Mouse (Mus musculus) hindbrain, embryonic 13.5 days (tissue): ENCODE data around the gene Camk2g. TPM values are rescaled to one million over a fixed set of nuclear protein-coding genes. Genes with fewer than 3 reads are reported as not detected.

Source experiments
- ATAC-seq: fragments of 200-750 bp; cut with Nextera tagmentation; 2 replicates; pipeline ENCODE4 v1.8.0; 2017; ENCODE audit warnings: moderate TSS enrichment; ENCODE audit not compliant: low FRiP score
- H3K27ac ChIP-seq: fragments of 300-500 bp; sonication (generic); 2 replicates; pipeline ENCODE4 v1.5.1; 2015; ENCODE audit warnings: inconsistent platforms, mild to moderate bottlenecking, moderate library complexity
- H3K27me3 ChIP-seq: fragments of 300-500 bp; sonication (generic); 2 replicates; pipeline ENCODE4 v1.6.1; 2015; ENCODE audit warnings: mild to moderate bottlenecking, inconsistent platforms
- H3K36me3 ChIP-seq: fragments of 300-500 bp; sonication (generic); 2 replicates; pipeline ENCODE4 v1.6.1; 2015; ENCODE audit warnings: mild to moderate bottlenecking, inconsistent platforms
- H3K4me1 ChIP-seq: fragments of 300-500 bp; sonication (generic); replicated peaks from 2 replicates; pipeline ENCODE4 v1.6.1; 2015; ENCODE audit warnings: inconsistent platforms
- H3K4me2 ChIP-seq: fragments of 300-500 bp; sonication (generic); 2 replicates; pipeline ENCODE4 v1.6.1; 2015; ENCODE audit warnings: inconsistent platforms, mild to moderate bottlenecking, moderate library complexity
- H3K4me3 ChIP-seq: fragments of 300-500 bp; sonication (generic); 2 replicates; pipeline ENCODE4 v1.5.1; 2015; ENCODE audit warnings: mild to moderate bottlenecking, inconsistent platforms
- H3K9ac ChIP-seq: fragments of 300-500 bp; sonication (generic); 2 replicates; pipeline ENCODE4 v1.6.1; 2015; ENCODE audit warnings: mild to moderate bottlenecking, inconsistent platforms
- H3K9me3 ChIP-seq: fragments of 300-500 bp; sonication (generic); 2 replicates; pipeline ENCODE4 v1.6.1; 2016; ENCODE audit warnings: inconsistent platforms
- WGBS: fragments of 180-500 bp; shearing (Covaris S2); methylation state at CpG from one replicate; pipeline ENCODE4 v1.1.7; 2015; 5-methylcytosine and 5-hydroxymethylcytosine counted together
- polyA plus RNA-seq: library from polyadenylated mRNA; unstranded; fragments of >200 nt; fragmentation: Nextera tagmentation; extraction: Ambion mirVana; gene quantifications from 2 replicates; pipeline ENCODE4 v1.2.1, GENCODE M21; 2015

The Camk2g gene
- polyA plus RNA-seq, 1 experiment from 2014 or later, result 116 TPM

DNA sequence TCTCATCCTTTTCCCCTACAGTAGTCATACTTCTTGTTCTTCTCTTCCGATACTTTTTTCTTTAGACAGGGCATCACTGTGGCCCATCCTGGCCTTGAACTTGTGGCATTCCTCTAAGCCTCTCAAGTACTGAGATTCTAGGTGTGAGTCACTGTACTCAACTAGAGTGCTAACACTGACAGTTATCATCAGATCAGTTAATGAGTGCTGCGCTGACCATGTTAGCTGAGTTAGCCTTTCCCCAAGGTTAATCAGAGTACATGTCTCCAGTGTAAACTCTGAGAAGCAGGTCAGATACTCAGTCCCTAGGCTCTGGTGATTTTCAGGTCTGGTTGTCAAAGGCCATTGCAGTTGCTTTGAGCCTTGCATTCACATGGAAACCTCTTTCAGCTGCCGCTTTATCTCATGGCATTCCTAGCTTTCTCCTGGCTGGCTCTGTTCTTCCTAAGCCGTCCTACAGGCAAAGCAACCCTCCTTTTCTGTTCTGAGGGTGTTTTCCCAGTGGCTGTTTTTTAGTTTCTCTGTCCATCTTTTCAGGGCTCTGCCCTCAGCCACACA is 44.3 kb downstream of the Camk2g start:
- 94% methylated on average over 4 of the region's 4 CpGs for WGBS
- no peak for ATAC-seq
- H3K4me1 ChIP-seq, result 0 out of 2 replicates have a peak, but pooled peaks cover 2% of the 10 kb centered on the region

DNA sequence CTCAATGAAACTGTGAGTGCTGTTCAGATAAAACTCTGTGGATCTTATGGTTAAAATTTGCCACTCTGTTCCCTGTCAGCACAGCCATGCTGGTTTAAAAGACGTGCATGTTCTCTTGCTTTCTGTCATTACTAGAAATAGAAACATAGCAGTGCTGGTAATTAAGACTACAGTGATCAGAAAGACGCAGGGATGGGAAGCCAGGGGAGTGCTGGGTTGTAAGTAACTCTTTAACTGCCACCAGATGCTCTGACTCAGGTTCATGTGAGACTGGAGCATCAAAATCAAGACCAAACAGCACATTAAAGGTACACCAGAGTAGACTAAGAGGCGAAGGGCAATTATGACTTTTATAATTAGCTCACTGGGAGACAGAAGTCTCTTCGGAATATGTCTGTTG is 45.5 kb downstream of the Camk2g start:
- Histone ChIP-seq H3K36me3 (peaks cover 43% of the 10 kb centered on the region), H3K4me3 (no peak overlapping the region)
- ATAC-seq, result no peak

More for the DNA sequence above, 44.3 kb downstream of the Camk2g start:
- no peaks in the 10 kb centered on the region for H3K9me3 ChIP-seq
- H3K4me3 ChIP-seq, result no peak overlapping the region
- no peaks in the 10 kb centered on the region for H3K27me3 ChIP-seq
- peaks cover 43% of the 10 kb centered on the region for H3K36me3 ChIP-seq
- no peak overlapping the region for H3K4me2 ChIP-seq
- H3K9ac ChIP-seq, result no peak overlapping the region
- no peak overlapping the region for H3K27ac ChIP-seq

DNA sequence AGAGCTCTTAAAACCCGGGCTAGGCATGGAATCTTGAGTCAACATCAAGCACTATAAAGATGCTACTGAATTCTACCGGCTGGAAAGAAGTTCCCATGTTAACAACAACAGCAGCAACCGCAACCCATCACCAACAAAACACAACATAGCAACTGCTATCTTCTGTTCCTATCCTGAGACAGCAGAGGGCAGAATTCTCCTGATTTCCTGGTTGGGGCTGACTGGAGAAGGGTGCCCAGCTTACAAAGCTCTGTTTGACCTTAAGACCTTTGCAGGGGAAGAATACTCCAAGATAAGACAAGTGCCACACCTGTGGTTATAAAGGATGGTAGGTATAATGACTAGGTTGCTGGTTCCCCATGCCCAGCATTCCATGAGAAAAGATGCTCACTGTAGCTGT is 47.0 kb downstream of the Camk2g start:
- Histone ChIP-seq H3K9ac (no peak overlapping the region), H3K27me3 (no peaks in the 10 kb centered on the region), H3K9me3 (no peaks in the 10 kb centered on the region), H3K4me3 (no peak overlapping the region), H3K4me1 (0 out of 2 replicates have a peak, but pooled peaks cover 2% of the 10 kb centered on the region), H3K4me2 (no peak overlapping the region), H3K36me3 (peaks cover 46% of the 10 kb centered on the region), H3K27ac (no peak overlapping the region)
- ATAC-seq, result no peak
- WGBS, result 89% methylated on average over 3 of the region's 3 CpGs

More for the DNA sequence above, 45.5 kb downstream of the Camk2g start:
- no peak overlapping the region for H3K4me2 ChIP-seq
- no peaks in the 10 kb centered on the region for H3K9me3 ChIP-seq
- H3K9ac ChIP-seq, result no peak overlapping the region
- no peak overlapping the region for H3K27ac ChIP-seq
- no peaks in the 10 kb centered on the region for H3K27me3 ChIP-seq
- 0 out of 2 replicates have a peak, but pooled peaks cover 2% of the 10 kb centered on the region for H3K4me1 ChIP-seq
- 72% methylated on average over 4 of the region's 4 CpGs for WGBS

DNA sequence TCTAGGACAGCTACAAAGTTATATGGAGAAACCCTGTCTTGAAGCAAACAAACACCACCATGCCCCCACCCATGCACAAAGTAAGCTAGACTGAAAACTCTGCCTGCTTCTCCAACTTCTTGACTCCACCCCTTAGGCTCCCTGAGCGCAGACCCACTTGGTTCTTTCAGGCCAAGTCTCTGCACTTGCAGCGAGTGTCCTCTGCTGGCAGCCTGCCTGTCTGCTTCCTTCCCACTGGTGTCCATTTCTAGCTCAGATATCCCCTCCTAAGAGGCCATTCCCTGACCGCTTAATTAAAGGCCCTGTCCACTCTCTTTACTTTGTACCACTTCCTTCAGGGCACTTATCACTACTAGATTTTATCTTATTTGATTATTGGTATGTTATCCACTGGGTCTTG is 50.3 kb downstream of the Camk2g start:
- peaks cover 80% of the 10 kb centered on the region for H3K36me3 ChIP-seq
- no peaks in the 10 kb centered on the region for H3K9me3 ChIP-seq
- no peak for ATAC-seq
- no peaks in the 10 kb centered on the region for H3K27me3 ChIP-seq
- H3K27ac ChIP-seq, result no peak overlapping the region
- peaks cover 2% of the 10 kb centered on the region; the same call in 1 of the 2 replicates for H3K4me1 ChIP-seq
- no peak overlapping the region for H3K9ac ChIP-seq
- WGBS, result 89% methylated on average over 3 of the region's 3 CpGs
- no peak overlapping the region for H3K4me3 ChIP-seq
- no peak overlapping the region for H3K4me2 ChIP-seq

DNA sequence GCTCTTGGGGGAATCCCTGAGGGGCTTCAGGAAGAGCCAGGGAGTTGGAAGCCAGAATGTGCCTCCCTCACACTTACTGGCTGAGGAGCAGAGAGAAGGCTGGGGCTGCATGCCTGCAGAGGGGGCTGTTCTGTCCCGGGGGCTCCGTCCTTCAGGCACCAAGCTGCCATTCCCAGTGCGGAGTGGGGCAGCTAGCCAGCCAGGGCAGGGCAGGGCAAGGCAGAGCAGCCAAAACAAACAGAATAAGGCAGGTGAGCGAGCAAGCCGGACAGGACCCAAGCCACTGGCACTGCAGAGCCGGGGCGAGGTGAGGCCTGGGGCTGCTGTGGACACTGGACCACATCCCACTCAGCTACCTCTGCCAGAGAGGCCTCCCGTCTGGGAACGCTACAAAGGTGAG is 52.6 kb downstream of the Camk2g start:
- Histone ChIP-seq H3K9ac (no peak overlapping the region; the same call in 1 of the 2 replicates), H3K27ac (peak overlapping the region; percentile 23; the same call in 1 of the 2 replicates), H3K4me2 (no peak overlapping the region), H3K36me3 (peaks cover 88% of the 10 kb centered on the region), H3K4me3 (no peak overlapping the region), H3K9me3 (no peaks in the 10 kb centered on the region), H3K4me1 (no peaks in the 10 kb centered on the region; the same call in 1 of the 2 replicates), H3K27me3 (no peaks in the 10 kb centered on the region)
- no peak for ATAC-seq
- WGBS, result 91% methylated on average over 9 of the region's 9 CpGs

DNA sequence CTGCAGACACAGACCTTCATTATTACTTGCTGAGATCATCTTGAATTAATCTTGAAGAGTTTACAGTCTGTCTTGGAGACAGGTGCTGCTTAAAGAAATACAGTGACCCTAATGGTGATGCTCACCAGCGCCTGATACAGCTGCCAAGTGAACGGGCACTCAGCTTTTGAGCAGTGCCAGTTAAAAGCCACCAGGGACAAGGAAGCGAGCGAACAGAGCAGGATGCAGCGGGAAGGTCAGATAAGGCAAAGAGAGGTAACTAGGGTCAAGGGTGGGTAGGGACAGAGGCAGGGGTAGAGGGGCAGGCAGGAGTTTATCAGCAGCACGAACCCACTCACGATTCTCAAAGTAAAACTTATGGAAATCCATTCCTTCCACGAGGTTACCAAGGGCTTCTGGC is 55.4 kb downstream of the Camk2g start:
- peaks cover 71% of the 10 kb centered on the region for H3K36me3 ChIP-seq
- H3K27ac ChIP-seq, result no peak overlapping the region
- H3K4me2 ChIP-seq, result no peak overlapping the region
- no peak for ATAC-seq
- H3K27me3 ChIP-seq, result no peaks in the 10 kb centered on the region
- H3K9ac ChIP-seq, result no peak overlapping the region
- H3K4me3 ChIP-seq, result no peak overlapping the region
- H3K4me1 ChIP-seq, result peaks cover 14% of the 10 kb centered on the region
- 91% methylated on average over 8 of the region's 8 CpGs for WGBS
- no peaks in the 10 kb centered on the region for H3K9me3 ChIP-seq

DNA sequence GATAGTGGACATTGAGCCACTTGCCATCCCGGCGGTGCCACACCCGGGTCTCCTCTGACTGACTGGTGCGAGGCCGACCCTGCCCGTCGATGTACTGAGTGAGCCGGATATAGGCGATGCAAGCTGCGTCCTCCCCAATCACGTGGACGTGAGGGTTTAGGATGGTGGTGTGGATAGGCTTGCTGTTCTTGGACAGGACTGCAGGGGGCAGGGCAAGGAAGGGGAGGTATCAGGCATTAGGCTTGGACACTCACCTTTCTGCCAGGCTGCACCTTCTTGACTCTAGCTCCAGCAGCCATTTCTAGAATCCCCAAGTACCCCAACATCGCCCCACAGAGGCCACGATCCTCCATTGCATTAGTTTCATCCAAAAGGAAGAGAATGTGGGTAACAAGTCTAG is 56.6 kb downstream of the Camk2g start:
- H3K36me3 ChIP-seq, result peaks cover 64% of the 10 kb centered on the region
- H3K4me2 ChIP-seq, result no peak overlapping the region
- H3K9ac ChIP-seq, result no peak overlapping the region
- 37% methylated on average over 14 of the region's 14 CpGs for WGBS
- no peak overlapping the region for H3K27ac ChIP-seq
- no peak overlapping the region for H3K4me3 ChIP-seq
- no peaks in the 10 kb centered on the region for H3K9me3 ChIP-seq
- no peaks in the 10 kb centered on the region for H3K27me3 ChIP-seq
- H3K4me1 ChIP-seq, result peaks cover 21% of the 10 kb centered on the region
- no peak for ATAC-seq

DNA sequence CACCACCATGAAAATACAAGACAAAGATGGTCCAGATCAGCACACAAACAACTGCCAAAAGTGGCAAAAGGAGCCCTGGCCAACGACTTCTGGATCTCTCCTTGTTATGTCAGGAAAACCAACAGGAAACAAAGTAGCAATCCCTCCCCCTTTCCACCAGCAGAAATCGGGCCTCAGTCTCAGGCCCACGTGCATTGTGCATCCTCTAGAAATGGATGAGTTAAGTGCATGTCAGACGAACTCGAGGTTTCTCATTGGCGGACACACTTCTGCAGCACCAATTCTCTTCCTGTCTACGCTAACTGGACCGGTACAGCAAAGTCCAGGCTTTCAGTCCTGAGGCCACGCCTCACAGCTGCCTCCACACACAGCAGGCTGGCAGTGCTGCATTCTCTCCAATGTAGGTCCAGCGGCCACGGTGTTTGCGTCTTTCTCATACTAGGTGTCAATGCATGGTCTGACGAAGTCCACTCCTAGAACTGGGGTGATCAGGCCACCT is 57.9 kb downstream of the Camk2g start:
- H3K27ac ChIP-seq, result no peak overlapping the region
- H3K27me3 ChIP-seq, result no peaks in the 10 kb centered on the region
- H3K9ac ChIP-seq, result no peak overlapping the region
- peaks cover 55% of the 10 kb centered on the region for H3K36me3 ChIP-seq
- H3K4me2 ChIP-seq, result no peak overlapping the region
- H3K9me3 ChIP-seq, result no peaks in the 10 kb centered on the region
- 89% methylated on average over 13 of the region's 13 CpGs for WGBS
- ATAC-seq, result no peak
- H3K4me1 ChIP-seq, result peaks cover 21% of the 10 kb centered on the region
- no peak overlapping the region for H3K4me3 ChIP-seq

DNA sequence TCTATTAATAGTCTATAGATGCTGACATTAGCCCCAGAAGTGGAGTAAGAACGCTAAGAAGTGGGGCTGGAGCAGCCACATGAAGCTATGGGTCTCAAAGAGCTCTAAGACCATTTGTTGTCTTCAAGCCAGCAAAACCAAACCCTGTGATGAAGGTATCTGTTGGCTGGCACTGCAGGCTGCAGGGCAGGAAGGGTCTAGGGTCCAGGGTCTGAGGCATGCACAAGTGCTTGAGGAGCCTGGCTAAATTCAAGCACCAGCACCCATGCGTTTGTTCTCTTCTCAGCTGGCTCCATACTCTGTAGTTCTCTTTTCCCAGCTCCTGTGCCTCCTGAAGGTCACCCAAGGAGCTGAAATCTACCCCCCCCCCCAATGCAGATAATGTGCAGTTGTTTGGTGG is 58.8 kb downstream of the Camk2g start:
- Histone ChIP-seq H3K27ac (0 out of 2 replicates have a peak overlapping the region, but pooled peaks have one; percentile 48), H3K4me1 (peaks cover 21% of the 10 kb centered on the region), H3K9me3 (no peaks in the 10 kb centered on the region), H3K27me3 (no peaks in the 10 kb centered on the region), H3K9ac (0 out of 2 replicates have a peak overlapping the region, but pooled peaks have one; percentile 84), H3K36me3 (peaks cover 55% of the 10 kb centered on the region), H3K4me2 (peak overlapping the region; percentile 81), H3K4me3 (peak overlapping the region; percentile 76; the same call in 1 of the 2 replicates)
- WGBS, result 70% methylated on average over 2 of the region's 2 CpGs
- ATAC-seq, result no peak

DNA sequence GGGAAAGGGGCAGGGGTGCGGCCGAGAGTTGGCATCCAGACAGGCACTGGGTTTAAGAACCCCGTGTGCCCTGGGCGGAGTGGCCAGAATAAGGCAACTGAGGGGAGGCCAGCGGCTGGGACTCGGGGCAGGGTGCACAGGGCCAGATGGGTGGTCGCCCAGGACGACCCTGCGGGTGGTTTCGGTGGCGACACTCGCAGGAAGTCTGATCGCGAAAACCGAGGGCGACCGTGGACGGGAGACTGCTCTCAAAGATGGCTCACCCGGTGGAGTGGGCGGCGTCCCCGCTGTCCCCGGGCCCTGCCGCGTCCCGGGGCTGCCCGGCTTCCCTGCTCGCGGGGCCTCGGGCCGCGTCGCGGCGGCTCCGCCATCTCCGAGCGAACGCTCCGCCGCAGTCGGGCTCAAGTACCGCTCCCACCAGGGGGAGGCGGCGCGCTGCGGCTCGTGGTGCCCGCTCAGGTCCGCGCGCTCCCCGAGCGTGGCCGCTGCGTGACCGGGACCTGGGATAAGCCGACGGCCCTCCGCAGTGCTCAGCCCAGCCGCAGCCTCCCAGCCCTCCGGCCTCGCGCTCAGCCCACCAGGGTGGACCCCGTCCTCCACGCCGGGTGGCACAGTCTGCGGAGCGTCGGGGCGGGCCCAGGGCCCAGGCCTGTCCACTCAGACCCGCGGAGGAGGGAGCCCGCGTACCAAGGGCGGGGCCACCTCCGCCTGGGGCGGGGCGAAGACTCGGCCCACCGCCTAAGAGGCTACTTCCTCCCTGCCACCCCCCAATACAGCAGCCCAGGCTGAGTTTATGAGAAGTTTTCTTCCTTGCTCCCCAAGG is 59.7 kb downstream of the Camk2g start, which contains the start of gene Ndst2:
Ndst2 (minus strand) TSS at position 611 of the 823 bp plus-strand sequence.
- no peaks in the 10 kb centered on the region for H3K27me3 ChIP-seq
- H3K36me3 ChIP-seq, result peaks cover 55% of the 10 kb centered on the region
- under 1% methylated on average over 73 of the region's 81 CpGs for WGBS
- peak; percentile 98 for ATAC-seq
- peak within 1 kb of the TSS; percentile 84 for H3K9ac ChIP-seq
- no peaks in the 10 kb centered on the region for H3K9me3 ChIP-seq
- H3K4me3 ChIP-seq, result peak within 1 kb of the TSS; percentile 76
- H3K4me2 ChIP-seq, result peak within 1 kb of the TSS; percentile 81
- peak within 1 kb of the TSS; percentile 86 for H3K27ac ChIP-seq
- H3K4me1 ChIP-seq, result peaks cover 21% of the 10 kb centered on the region

DNA sequence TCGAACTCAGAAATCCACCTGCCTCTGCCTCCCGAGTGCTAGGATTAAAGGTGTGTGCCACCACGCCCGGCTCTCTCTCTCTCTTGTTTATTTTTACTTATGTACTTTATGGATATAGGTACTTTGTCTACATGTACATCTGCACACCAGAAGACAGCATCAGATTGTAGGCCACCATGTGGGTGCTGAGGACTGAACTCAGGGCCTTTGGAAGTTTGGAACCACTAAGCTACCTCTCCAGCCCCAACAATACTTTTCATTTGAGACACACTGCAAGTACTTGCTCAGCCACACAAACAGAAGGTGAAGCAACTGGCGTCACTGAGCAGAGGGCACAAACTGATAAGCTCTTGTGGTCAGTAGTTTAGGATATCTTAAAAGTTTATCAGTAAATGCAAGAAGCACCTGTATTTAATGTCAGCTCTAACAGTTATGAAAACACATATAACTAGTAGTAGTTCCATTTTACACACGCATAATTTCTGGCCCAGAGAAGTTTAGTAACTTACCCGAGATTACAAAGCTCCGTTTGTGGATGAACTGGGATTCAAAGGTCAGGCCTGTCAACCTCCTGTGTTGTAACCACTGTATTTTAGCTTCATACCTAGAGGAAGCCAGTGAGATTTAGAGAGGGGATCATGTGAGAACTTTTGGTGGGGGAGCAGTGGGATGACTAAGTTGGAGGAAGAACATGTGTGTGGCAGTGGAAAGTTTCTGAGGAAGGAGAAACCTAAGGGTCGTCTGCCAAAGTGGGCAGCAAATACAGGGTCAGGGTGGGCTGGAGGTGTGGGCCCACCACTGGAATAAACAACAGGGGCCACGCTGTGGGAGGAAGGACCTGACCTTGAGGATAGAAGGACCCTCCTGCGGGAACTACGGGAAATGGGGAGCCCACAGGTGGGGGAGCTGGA is 60.6 kb downstream of the Camk2g start:
- H3K9ac ChIP-seq, result peak overlapping the region; percentile 84
- peaks cover 21% of the 10 kb centered on the region for H3K4me1 ChIP-seq
- peak overlapping the region; percentile 76 for H3K4me3 ChIP-seq
- peaks cover 55% of the 10 kb centered on the region for H3K36me3 ChIP-seq
- H3K9me3 ChIP-seq, result no peaks in the 10 kb centered on the region
- H3K27ac ChIP-seq, result peak overlapping the region; percentile 86
- WGBS, result 51% methylated on average over 12 of the region's 12 CpGs
- ATAC-seq, result no peak
- H3K4me2 ChIP-seq, result peak overlapping the region; percentile 81
- no peaks in the 10 kb centered on the region for H3K27me3 ChIP-seq
